9 mouse cellular contexts compared by ENCODE assay signal in the genomic region with DNA sequence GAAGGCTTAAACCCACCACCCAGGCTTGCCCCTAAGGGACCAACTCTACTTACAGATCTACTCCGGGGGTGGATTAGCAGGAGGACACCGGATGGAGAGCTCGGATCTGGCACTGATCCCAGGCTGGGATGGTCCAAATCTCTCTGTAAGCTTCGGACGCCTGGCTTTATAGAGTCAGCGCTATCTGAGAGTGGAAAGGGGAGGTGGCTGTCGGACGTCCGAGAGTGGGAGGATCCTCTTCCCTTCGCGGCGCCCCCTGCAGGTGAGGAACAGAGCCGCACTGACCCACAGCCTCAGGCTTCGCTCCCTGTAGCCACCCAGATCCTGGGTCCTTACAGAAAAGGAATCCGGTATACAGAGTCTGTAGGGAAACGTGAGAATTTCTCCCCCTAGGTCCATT. TPM values are rescaled to one million over a fixed set of nuclear protein-coding genes. Genes with fewer than 3 reads are reported as not detected.
DNase-seq lines count a peak whose midpoint lies in the region; ATAC-seq and TF ChIP-seq lines count a peak whose summit lies in the region.
"Had no signal": no experiment of that assay in that cellular context is flagged by ENCODE, and none has a peak within 500 bp of the region (broad histone marks: within the 10 kb centered on the region; RNA-seq: fewer than 3 reads in every experiment).

Gene Myh11 (minus strand): TSS at position 150 of the 400 bp plus-strand sequence.

- H3K79me2 ChIP-seq in liver, adult 2 months (ENCODE audit: control insufficient read depth, insufficient read depth, low read length), result no peaks in the 10 kb centered on the region

- peak; percentile 44; the same call in 1 of the 2 replicates for ATAC-seq in hindbrain, embryonic 16.5 days
- peak; percentile 32 for ATAC-seq in midbrain, postnatal 0 days (ENCODE audit: low FRiP score)
- peak; percentile 75 for ATAC-seq in stomach, embryonic 16.5 days (ENCODE audit: insufficient read depth, low FRiP score)

- 5% methylated on average over 16 of the region's 16 CpGs for WGBS in hindbrain, embryonic 16.5 days
- 2% methylated on average over 16 of the region's 16 CpGs for WGBS in liver, adult 2 months
- WGBS in midbrain, postnatal 0 days, result 3% methylated on average over 16 of the region's 16 CpGs
- WGBS in stomach, embryonic 16.5 days, result 3% methylated on average over 16 of the region's 16 CpGs

- peaks cover 13% of the 10 kb centered on the region for H3K4me1 ChIP-seq in hindbrain, embryonic 16.5 days (ENCODE audit: control insufficient read depth, insufficient read depth, low read depth, low read length)
- peaks cover 2% of the 10 kb centered on the region; the same call in 1 of the 2 replicates for H3K4me1 ChIP-seq in liver, adult 2 months (ENCODE audit: control insufficient read depth, insufficient read depth, low read length)
- no peaks in the 10 kb centered on the region for H3K4me1 ChIP-seq in midbrain, postnatal 0 days (ENCODE audit: insufficient read depth, low read length)
- H3K4me1 ChIP-seq in stomach, embryonic 16.5 days (ENCODE audit: control insufficient read depth, insufficient read depth, low read length), result peaks cover 23% of the 10 kb centered on the region; the same call in 1 of the 2 replicates

- H3K36me3 ChIP-seq in hindbrain, embryonic 16.5 days (ENCODE audit: control insufficient read depth, insufficient read depth, low read length), result no peaks in the 10 kb centered on the region
- no peaks in the 10 kb centered on the region for H3K36me3 ChIP-seq in liver, adult 2 months (ENCODE audit: control insufficient read depth, insufficient read depth, low read length)
- H3K36me3 ChIP-seq in midbrain, postnatal 0 days (ENCODE audit: insufficient read depth, low read length), result no peaks in the 10 kb centered on the region
- no peaks in the 10 kb centered on the region for H3K36me3 ChIP-seq in stomach, embryonic 16.5 days (ENCODE audit: control insufficient read depth, insufficient read depth, low read length)

- intact Hi-C loops in gastrocnemius, postnatal 14 days (cut with DNase I; ENCODE audit: low total_unique reads), result loop anchor here (5.0 kb wide), 1 partner anchor 54 kb away; no protein-coding TSS in a partner anchor

- peak; percentile 82 for TF ChIP-seq CTCF in liver, adult 2 months (IDR thresholded peaks at IDR 0.05; ENCODE audit: low read depth, low read length)
- TF ChIP-seq CTCF in midbrain, postnatal 0 days (IDR thresholded peaks at IDR 0.05), result peak; percentile 68

- no peaks in the 10 kb centered on the region for H3K9me3 ChIP-seq in hindbrain, embryonic 16.5 days (ENCODE audit: control insufficient read depth, low read length)
- H3K9me3 ChIP-seq in midbrain, postnatal 0 days (ENCODE audit: low read length), result no peaks in the 10 kb centered on the region
- no peaks in the 10 kb centered on the region for H3K9me3 ChIP-seq in stomach, embryonic 16.5 days (replicated peaks; ENCODE audit: control insufficient read depth, low read length)

- no peak within 1 kb of the TSS for H3K27ac ChIP-seq in hindbrain, embryonic 16.5 days (ENCODE audit: low read depth, low read length)
- H3K27ac ChIP-seq in liver, adult 2 months (replicated peaks; ENCODE audit: insufficient read depth, low read depth, low read length), result no peak within 1 kb of the TSS
- no peak within 1 kb of the TSS for H3K27ac ChIP-seq in midbrain, postnatal 0 days (ENCODE audit: low read depth, low read length)
- peak within 1 kb of the TSS; percentile 95 for H3K27ac ChIP-seq in stomach, embryonic 16.5 days (ENCODE audit: low read length)

- peak within 1 kb of the TSS; percentile 69 for H3K4me2 ChIP-seq in hindbrain, embryonic 16.5 days (ENCODE audit: low read length)
- H3K4me2 ChIP-seq in midbrain, postnatal 0 days (ENCODE audit: low read depth, low read length, poor library complexity, severe bottlenecking), result peak within 1 kb of the TSS; percentile 61
- peak within 1 kb of the TSS; percentile 66 for H3K4me2 ChIP-seq in stomach, embryonic 16.5 days (ENCODE audit: low read depth, low read length)

- peak within 1 kb of the TSS; percentile 47 for H3K9ac ChIP-seq in hindbrain, embryonic 16.5 days (ENCODE audit: low read depth, low read length)
- H3K9ac ChIP-seq in liver, adult 2 months (ENCODE audit: low read depth, low read length), result no peak within 1 kb of the TSS; the same call in 1 of the 2 replicates
- H3K9ac ChIP-seq in midbrain, postnatal 0 days (replicated peaks; ENCODE audit: low read length, poor library complexity, severe bottlenecking), result no peak within 1 kb of the TSS
- peak within 1 kb of the TSS; percentile 64 for H3K9ac ChIP-seq in stomach, embryonic 16.5 days (ENCODE audit: low read length)

- TF ChIP-seq POLR2A in liver, adult 2 months (IDR thresholded peaks at IDR 0.05; ENCODE audit: extremely low read depth, insufficient read depth, low read length), result no peak

- peak within 1 kb of the TSS; percentile 33 for H3K4me3 ChIP-seq in hindbrain, embryonic 16.5 days (ENCODE audit: low read length)
- H3K4me3 ChIP-seq in liver, adult 2 months (ENCODE audit: insufficient read depth, low read depth, low read length), result 0 out of 2 replicates have a peak within 1 kb of the TSS, but pooled peaks have one; percentile 5
- H3K4me3 ChIP-seq in midbrain, postnatal 0 days (ENCODE audit: low read depth, low read length), result peak within 1 kb of the TSS; percentile 27
- H3K4me3 ChIP-seq in stomach, embryonic 16.5 days (replicated peaks; ENCODE audit: low read length), result peak within 1 kb of the TSS; percentile 42
- H3K4me3 ChIP-seq: myocyte had no signal

- DNase-seq in layer of hippocampus, adult 11-12 months (ENCODE audit: low spot score), result peak; percentile 13
- no peak for DNase-seq in layer of hippocampus, postnatal 36 days
- DNase-seq in cerebellum, postnatal 4 days (ENCODE audit: low spot score in 2 of 2), result peak; percentile 26 to 72
- peak; percentile 81 for DNase-seq in gastrocnemius, postnatal 14 days
- DNase-seq in liver, adult 2 months (ENCODE audit: extremely low read depth, low read depth, low spot score), result peak; percentile 26
- peak; percentile 59 for DNase-seq in midbrain, postnatal 0 days (ENCODE audit: low spot score)

- H3K27me3 ChIP-seq in hindbrain, embryonic 16.5 days (replicated peaks; ENCODE audit: control insufficient read depth, insufficient read depth, low read length), result no peaks in the 10 kb centered on the region
- peaks cover 3% of the 10 kb centered on the region; the same call in 1 of the 2 replicates for H3K27me3 ChIP-seq in liver, adult 2 months (ENCODE audit: control insufficient read depth, insufficient read depth, low read length)
- peaks cover 4% of the 10 kb centered on the region; the same call in 1 of the 2 replicates for H3K27me3 ChIP-seq in midbrain, postnatal 0 days (ENCODE audit: insufficient read depth, low read length)
- no peaks in the 10 kb centered on the region for H3K27me3 ChIP-seq in stomach, embryonic 16.5 days (ENCODE audit: control insufficient read depth, insufficient read depth, low read length)

RNA-seq across cellular contexts. Expression of gene Myh11, which starts in this region (rescaled TPM):
- 1 to 10 TPM; 4.2 to 6.4 TPM for total RNA-seq in layer of hippocampus, postnatal 36 days (2021)
- total RNA-seq in gastrocnemius, postnatal 14 days (2021), result 10 to 100 TPM; 20.8 to 21.5 TPM
- polyA plus RNA-seq in hindbrain, embryonic 16.5 days (2015; fragmentation: Nextera tagmentation; extraction: Ambion mirVana), result 0.90 and 1.2 TPM in 2 replicates
- total RNA-seq in liver, adult 2 months (2014; rRNA removed), result 2.0 and 2.2 TPM in 2 replicates
- 0.34 and 0.47 TPM in 2 replicates for polyA plus RNA-seq in liver, adult 2 months (2012; rRNA removed)
- 0.82 and 1.9 TPM in 2 replicates for total RNA-seq in midbrain, postnatal 0 days (2014; rRNA removed)
- 0.62 and 0.66 TPM in 2 replicates for polyA plus RNA-seq in midbrain, postnatal 0 days (2015; fragmentation: Nextera tagmentation; extraction: Ambion mirVana)
- 294 and 300 TPM in 2 replicates for polyA plus RNA-seq in stomach, embryonic 16.5 days (2015; fragmentation: Nextera tagmentation; extraction: Ambion mirVana)

Comparison
In these comparisons a context has a peak if more than half of its experiments do, and no peak if none do; other contexts are left out.
1. RNA of gene Myh11 (polyA plus RNA-seq): 294 to 300 TPM in stomach, embryonic 16.5 days; 0.90 to 1.2 TPM in hindbrain, embryonic 16.5 days, 0.62 to 0.66 TPM in midbrain, postnatal 0 days and 0.34 to 0.47 TPM in liver, adult 2 months; every median in the first group is over 100 times any median in the second.
2. DNase-seq: peak in layer of hippocampus, adult 11-12 months (single experiment), cerebellum, postnatal 4 days (2 of 2), gastrocnemius, postnatal 14 days (single experiment), liver, adult 2 months (single experiment) and midbrain, postnatal 0 days (single experiment); none in layer of hippocampus, postnatal 36 days (0 of 2).
3. H3K9ac ChIP-seq: peak in hindbrain, embryonic 16.5 days (single experiment) and stomach, embryonic 16.5 days (single experiment); none in liver, adult 2 months (single experiment) and midbrain, postnatal 0 days (single experiment).
4. Peak in every context shown above with its lines, with median percentiles within 50 percentile points of each other: ATAC-seq, H3K4me2 ChIP-seq and H3K4me3 ChIP-seq.